Mouse (Mus musculus): ENCODE measurements around the gene Ccpg1.

Ccpg1 gene

GRCm38 (mm10) chr9:73048927-73049326 is 63.7 kb downstream of the Ccpg1 start:
- DNase-seq, result no peak

GRCm38 (mm10) chr9:73049833-73050232 is 64.6 kb downstream of the Ccpg1 start:
- no peak for DNase-seq

GRCm38 (mm10) chr9:73050606-73051005 is 65.4 kb downstream of the Ccpg1 start:
- DNase-seq, result no peak

GRCm38 (mm10) chr9:73055441-73055911 is 70.2 kb downstream of the Ccpg1 start:
- peak; percentile 49 to 78 for DNase-seq

GRCm38 (mm10) chr9:73059224-73059623 is 74.0 kb downstream of the Ccpg1 start:
- DNase-seq, result no peak

GRCm38 (mm10) chr9:73063621-73064290 is 78.5 kb downstream of the Ccpg1 start:
- peak in 1 of 2 experiments; percentile 44 for DNase-seq
